Mouse (Mus musculus): Measurements from ENCODE around the gene Znrd1as.

The Znrd1as gene

GRCm38 (mm10) chr17:36942791-36943471 is 15.5 kb upstream of the Znrd1as start, which contains the start of gene Rnf39:
Gene Rnf39 (plus strand): TSS chr17:36942918.
- DNase-seq (ENCODE audit: low read depth, low spot score), result no peak
- no peaks in the 10 kb centered on the region for H3K27me3 ChIP-seq (ENCODE audit: control insufficient read depth, insufficient read depth, low read length, poor library complexity, severe bottlenecking)
- H3K36me3 ChIP-seq (ENCODE audit: control insufficient read depth, insufficient read depth, low read length, poor library complexity, severe bottlenecking), result no peaks in the 10 kb centered on the region

DNA sequence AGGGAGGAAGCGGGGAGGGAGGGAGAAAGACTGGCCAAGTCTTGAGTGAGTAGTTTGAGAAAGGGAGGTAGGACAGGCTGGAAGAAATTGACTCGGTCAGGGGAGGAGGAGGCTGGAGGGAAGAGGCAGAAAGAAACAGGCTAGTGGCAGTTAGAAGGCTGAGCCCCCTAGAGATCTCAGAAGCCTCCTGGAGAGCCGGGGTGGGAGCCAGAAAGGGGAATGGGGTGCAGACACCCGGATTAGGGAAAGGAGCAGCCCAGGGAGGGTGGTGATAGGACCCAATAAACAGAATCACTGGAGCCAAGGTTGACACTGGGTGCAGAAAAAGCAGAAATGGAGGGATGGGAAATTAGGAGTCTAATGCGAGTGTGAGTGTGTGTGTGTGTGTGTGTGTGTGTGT is 14.7 kb upstream of the Znrd1as start:
- no peak for DNase-seq (ENCODE audit: low read depth, low spot score)
- no peaks in the 10 kb centered on the region for H3K36me3 ChIP-seq (ENCODE audit: control insufficient read depth, insufficient read depth, low read length, poor library complexity, severe bottlenecking)

GRCm38 (mm10) chr17:36944121-36944775 is 14.1 kb upstream of the Znrd1as start:
- Histone ChIP-seq H3K27me3 (ENCODE audit: control insufficient read depth, insufficient read depth, low read length, poor library complexity, severe bottlenecking) (no peaks in the 10 kb centered on the region), H3K36me3 (ENCODE audit: control insufficient read depth, insufficient read depth, low read length, poor library complexity, severe bottlenecking) (no peaks in the 10 kb centered on the region; the same call in 1 of the 2 replicates)
- peak; percentile 23 for DNase-seq (ENCODE audit: low read depth, low spot score)

More for the DNA sequence above, 14.7 kb upstream of the Znrd1as start:
- no peaks in the 10 kb centered on the region for H3K27me3 ChIP-seq (ENCODE audit: control insufficient read depth, insufficient read depth, low read length, poor library complexity, severe bottlenecking)

DNA sequence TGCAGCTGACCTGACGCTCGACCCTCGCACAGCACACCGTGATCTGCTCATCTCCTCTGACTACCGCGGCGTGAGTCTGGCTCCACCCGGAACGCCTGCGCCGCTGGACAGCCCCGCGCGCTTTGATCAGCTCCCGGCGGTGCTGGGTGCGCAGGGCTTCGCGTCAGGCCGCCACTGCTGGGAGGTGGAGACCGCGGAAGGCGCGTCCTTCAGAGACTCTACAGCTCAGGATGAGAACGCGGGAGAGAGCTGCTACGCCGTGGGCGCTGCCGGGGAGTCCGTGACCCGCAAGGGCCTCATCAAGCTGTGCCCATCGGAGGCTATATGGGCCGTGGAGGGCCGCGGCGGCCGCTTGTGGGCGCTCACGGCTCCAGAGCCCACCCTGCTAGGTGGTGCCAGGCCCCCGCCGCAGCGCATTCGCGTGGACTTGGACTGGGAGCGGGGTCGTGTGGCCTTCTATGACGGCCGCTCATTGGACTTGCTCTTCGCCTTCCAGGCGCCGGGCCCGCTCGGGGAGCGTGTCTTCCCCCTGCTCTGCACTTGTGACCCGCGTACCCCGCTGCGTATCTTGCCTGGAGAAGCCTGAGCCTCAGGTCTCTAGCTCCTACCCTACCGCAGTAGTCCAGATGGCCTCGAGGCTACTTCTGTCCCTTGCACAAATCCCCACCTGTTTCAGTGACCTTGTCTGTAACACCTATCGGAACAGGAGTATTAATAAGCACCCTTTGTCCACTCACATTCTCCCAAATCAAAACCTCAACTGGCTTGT is 11.2 kb upstream of the Znrd1as start:
- peak; percentile 38 for DNase-seq (ENCODE audit: low read depth, low spot score)
- no peaks in the 10 kb centered on the region; the same call in 1 of the 2 replicates for H3K36me3 ChIP-seq (ENCODE audit: control insufficient read depth, insufficient read depth, low read length, poor library complexity, severe bottlenecking)

DNA sequence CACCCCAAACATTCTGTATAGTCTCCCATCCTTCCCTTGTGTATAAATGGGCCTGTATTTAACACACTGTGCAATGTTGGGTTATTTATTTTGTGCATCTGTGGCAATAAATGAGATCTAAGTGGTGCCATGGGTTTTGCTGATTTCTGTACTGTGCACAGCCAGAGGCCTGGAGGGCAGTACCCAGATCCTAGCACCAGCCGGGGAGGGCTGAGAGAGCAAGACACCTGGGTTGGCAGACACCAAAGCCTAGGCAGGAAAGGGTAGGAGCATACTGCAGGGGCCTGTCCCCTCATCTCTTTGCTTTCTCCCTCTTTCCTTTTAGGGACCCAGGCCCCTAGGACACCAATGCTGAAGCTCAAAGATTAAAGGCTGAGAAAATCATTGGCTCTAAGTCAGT is 10.1 kb upstream of the Znrd1as start:
- no peak for DNase-seq (ENCODE audit: low read depth, low spot score)
- no peaks in the 10 kb centered on the region; the same call in 1 of the 2 replicates for H3K36me3 ChIP-seq (ENCODE audit: control insufficient read depth, insufficient read depth, low read length, poor library complexity, severe bottlenecking)
- no peaks in the 10 kb centered on the region for H3K27me3 ChIP-seq (ENCODE audit: control insufficient read depth, insufficient read depth, low read length, poor library complexity, severe bottlenecking)

More for the DNA sequence above, 11.2 kb upstream of the Znrd1as start:
- no peaks in the 10 kb centered on the region for H3K27me3 ChIP-seq (ENCODE audit: control insufficient read depth, insufficient read depth, low read length, poor library complexity, severe bottlenecking)

- Histone ChIP-seq H3K27me3 (ENCODE audit: control insufficient read depth, insufficient read depth, low read length, poor library complexity, severe bottlenecking) (no peaks in the 10 kb centered on the region), H3K36me3 (ENCODE audit: control insufficient read depth, insufficient read depth, low read length, poor library complexity, severe bottlenecking) (no peaks in the 10 kb centered on the region; the same call in 1 of the 2 replicates)
- no peak for DNase-seq (ENCODE audit: low read depth, low spot score)
These were observed 9.1 kb upstream of the Znrd1as start for GRCm38 (mm10) chr17:36949265-36949664.

DNA sequence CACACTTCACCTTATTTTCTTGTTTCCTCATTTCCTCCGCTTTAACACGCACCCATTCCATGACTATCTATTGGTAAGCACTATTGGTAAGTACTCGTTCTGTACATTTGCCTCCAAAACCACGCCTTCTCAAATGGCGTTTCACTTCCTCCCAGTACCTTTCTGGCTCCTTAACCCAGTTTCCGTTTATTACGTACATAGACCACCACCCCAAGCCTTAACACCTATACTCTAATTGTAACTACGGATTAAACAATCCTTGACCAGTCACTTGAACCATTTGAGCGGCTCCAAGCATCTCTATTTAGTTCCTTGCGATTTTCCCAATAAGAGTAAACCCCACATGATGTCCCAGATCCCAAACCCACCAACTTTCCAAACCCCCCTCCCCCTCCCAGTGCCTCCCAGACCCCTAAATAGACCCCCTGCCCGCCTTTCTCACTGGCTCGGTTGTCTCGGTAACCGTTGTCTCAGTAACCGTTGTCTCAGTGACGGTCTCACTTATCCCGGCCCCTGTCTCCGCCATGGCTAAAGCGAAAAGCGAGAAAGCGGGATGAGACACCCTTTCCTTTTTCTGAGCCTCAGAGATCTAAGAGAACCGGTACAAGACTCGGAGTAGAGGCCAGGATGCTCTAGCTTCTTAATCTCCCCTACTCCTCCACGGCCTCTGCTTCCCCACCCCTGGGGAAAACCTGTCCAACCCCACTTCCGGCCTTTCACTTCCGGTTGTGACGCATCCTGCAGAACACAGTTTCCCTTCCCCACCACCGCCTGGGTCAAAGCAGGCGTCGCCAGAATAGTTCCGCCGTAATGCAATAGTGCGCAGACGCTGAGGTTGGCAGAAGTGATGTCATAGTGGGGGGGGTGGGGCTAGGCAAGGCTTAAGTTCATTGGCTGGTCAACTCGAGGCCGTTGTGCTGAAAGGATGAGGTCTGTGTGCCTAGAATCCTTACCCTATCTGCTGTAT is 7.1 kb upstream of the Znrd1as start, which contains the start of gene Ppp1r11:
Gene Ppp1r11, minus strand, starts transcription at position 761 of the 967 bp plus-strand sequence.
- Histone ChIP-seq H3K36me3 (ENCODE audit: control insufficient read depth, insufficient read depth, low read length, poor library complexity, severe bottlenecking) (no peaks in the 10 kb centered on the region; the same call in 1 of the 2 replicates), H3K27me3 (ENCODE audit: control insufficient read depth, insufficient read depth, low read length, poor library complexity, severe bottlenecking) (no peaks in the 10 kb centered on the region)
- DNase-seq (ENCODE audit: low read depth, low spot score), result peak; percentile 99

DNA sequence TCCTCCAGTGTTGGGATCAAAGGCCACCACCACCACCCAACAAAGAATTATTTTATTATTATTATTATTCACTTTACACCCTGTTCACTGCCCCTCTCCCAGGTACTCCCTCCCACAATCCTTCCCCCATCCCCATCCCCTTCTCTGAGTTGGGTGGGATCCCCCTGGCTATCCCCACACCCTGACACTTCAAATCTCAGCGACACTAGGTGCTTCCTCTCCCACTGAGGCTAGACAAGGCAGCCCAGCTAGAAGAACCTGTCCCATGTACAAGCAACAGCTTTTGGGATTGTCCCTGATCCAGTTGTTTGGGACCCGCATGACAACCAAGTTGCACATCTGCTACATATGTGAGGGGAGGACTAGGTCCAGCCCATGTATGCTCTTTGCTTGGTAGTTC is 5.8 kb upstream of the Znrd1as start:
- Histone ChIP-seq H3K27me3 (ENCODE audit: control insufficient read depth, insufficient read depth, low read length, poor library complexity, severe bottlenecking) (no peaks in the 10 kb centered on the region), H3K36me3 (ENCODE audit: control insufficient read depth, insufficient read depth, low read length, poor library complexity, severe bottlenecking) (no peaks in the 10 kb centered on the region; the same call in 1 of the 2 replicates)
- DNase-seq (ENCODE audit: low read depth, low spot score), result no peak

DNA sequence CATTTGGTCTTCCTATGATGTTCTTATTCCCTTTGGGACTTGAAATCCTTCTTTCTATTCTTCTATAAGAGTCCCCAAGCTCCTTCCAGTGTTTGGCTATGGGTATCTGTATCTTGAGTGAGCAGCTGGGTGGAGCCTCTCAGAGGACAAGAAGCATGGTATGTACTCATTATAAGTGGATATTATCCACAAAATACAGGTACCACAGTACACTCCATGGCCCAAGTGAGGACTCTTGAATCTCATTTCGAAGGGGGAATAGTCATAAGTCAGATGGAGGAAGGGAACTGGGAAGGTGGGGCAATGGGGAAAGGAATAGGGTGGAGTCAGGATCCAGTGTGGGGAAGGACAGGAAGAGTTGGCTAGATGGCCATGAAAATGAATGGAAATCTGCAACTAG is 5.3 kb upstream of the Znrd1as start:
- no peaks in the 10 kb centered on the region for H3K27me3 ChIP-seq (ENCODE audit: control insufficient read depth, insufficient read depth, low read length, poor library complexity, severe bottlenecking)
- no peaks in the 10 kb centered on the region; the same call in 1 of the 2 replicates for H3K36me3 ChIP-seq (ENCODE audit: control insufficient read depth, insufficient read depth, low read length, poor library complexity, severe bottlenecking)
- DNase-seq (ENCODE audit: low read depth, low spot score), result no peak

- DNase-seq (ENCODE audit: low read depth, low spot score), result no peak
- Histone ChIP-seq H3K36me3 (ENCODE audit: control insufficient read depth, insufficient read depth, low read length, poor library complexity, severe bottlenecking) (no peaks in the 10 kb centered on the region), H3K27me3 (ENCODE audit: control insufficient read depth, insufficient read depth, low read length, poor library complexity, severe bottlenecking) (no peaks in the 10 kb centered on the region)
These were observed 492 bp downstream of the Znrd1as start for GRCm38 (mm10) chr17:36958884-36959283.

DNA sequence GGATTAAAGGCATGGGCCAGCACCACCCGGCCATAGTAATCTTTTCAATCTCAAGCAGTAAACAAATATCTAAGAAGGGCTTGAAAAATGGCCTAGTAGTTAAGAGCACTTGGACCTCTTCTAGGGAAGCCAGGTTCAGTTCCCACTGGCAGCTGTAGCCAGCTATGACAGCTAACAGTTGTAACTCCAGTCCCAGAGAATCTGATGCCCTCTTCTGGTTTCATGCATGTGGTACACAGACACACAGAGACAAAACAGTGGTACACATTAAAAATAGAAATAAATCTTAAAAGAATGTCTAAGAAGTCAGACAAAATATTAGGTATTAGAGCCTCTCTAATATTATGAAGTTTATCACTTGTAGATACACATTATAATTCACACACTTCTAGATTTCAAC is 2.7 kb downstream of the Znrd1as start:
- Histone ChIP-seq H3K27me3 (ENCODE audit: control insufficient read depth, insufficient read depth, low read length, poor library complexity, severe bottlenecking) (no peaks in the 10 kb centered on the region), H3K36me3 (ENCODE audit: control insufficient read depth, insufficient read depth, low read length, poor library complexity, severe bottlenecking) (no peaks in the 10 kb centered on the region)
- DNase-seq (ENCODE audit: low read depth, low spot score), result no peak

- DNase-seq (ENCODE audit: low read depth, low spot score), result no peak
- no peaks in the 10 kb centered on the region for H3K36me3 ChIP-seq (ENCODE audit: control insufficient read depth, insufficient read depth, low read length, poor library complexity, severe bottlenecking)
These were observed 8.5 kb downstream of the Znrd1as start for GRCm38 (mm10) chr17:36966875-36967274.

DNA sequence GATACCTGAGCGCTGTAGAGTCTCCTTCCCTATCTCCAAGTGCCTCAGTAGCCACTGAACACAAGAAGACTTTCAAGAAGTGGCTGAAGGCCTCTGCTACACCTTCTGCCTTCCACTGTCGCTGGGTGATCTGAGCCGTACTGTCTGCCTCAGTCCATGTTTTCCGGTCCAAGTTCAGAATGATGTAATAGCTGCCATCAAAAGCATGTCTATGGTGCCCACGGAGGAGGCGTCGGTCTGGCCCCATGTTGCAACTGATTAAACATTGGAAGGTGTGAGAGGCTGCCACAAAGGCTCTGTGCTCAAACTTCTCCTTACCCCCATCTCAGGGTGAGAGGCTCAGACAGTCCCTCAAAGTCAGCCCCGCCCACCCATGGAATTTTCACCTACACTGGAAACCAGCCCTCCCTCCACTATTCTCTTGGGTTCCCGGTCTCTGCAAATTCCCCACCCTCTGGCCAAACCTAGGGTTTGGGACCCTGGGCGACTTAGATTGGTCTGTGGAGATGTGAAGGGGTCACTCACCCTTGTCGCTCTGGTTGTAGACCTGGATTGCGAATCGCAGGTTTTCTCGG is 12.0 kb downstream of the Znrd1as start:
- no peak for DNase-seq (ENCODE audit: low read depth, low spot score)
- Histone ChIP-seq H3K36me3 (ENCODE audit: control insufficient read depth, insufficient read depth, low read length, poor library complexity, severe bottlenecking) (no peaks in the 10 kb centered on the region), H3K27me3 (ENCODE audit: control insufficient read depth, insufficient read depth, low read length, poor library complexity, severe bottlenecking) (no peaks in the 10 kb centered on the region; the same call in 1 of the 2 replicates)

More at GRCm38 (mm10) chr17:36966875-36967274, 8.5 kb downstream of the Znrd1as start:
- H3K27me3 ChIP-seq (ENCODE audit: control insufficient read depth, insufficient read depth, low read length, poor library complexity, severe bottlenecking), result no peaks in the 10 kb centered on the region
